Mouse (Mus musculus) heart, adult 2 months (tissue): ENCODE data around the gene Fcgr2b. TPM values are rescaled to one million over a fixed set of nuclear protein-coding genes. Genes with fewer than 3 reads are reported as not detected.

Experiments
- DNase-seq, 2 experiments: peaks; one replicate each; pipeline ENCODE4 v3.0.0; 2021
- H3K27ac ChIP-seq: fragments of 200-600 bp; 2 replicates; pipeline ENCODE4 v1.8.1; 2022
- H3K27me3 ChIP-seq: fragments of 200-500 bp; 2 replicates; pipeline ENCODE4 v1.6.1; 2012; ENCODE audit warnings: mild to moderate bottlenecking, low read length, inconsistent platforms, mixed read lengths; ENCODE audit not compliant: control insufficient read depth, insufficient read depth
- H3K36me3 ChIP-seq: fragments of 200-500 bp; 2 replicates; pipeline ENCODE4 v1.6.1; 2012; ENCODE audit warnings: low read length, inconsistent platforms; ENCODE audit not compliant: control insufficient read depth, insufficient read depth
- H3K4me1 ChIP-seq: fragments of 200-500 bp; 2 replicates; pipeline ENCODE4 v1.6.1; 2011; ENCODE audit warnings: low read length; ENCODE audit not compliant: control insufficient read depth, insufficient read depth
- H3K4me3 ChIP-seq: fragments of 200-600 bp; 2 replicates; pipeline ENCODE4 v1.8.1; 2022
- H3K79me2 ChIP-seq: fragments of 200-500 bp; replicated peaks from 2 replicates; pipeline ENCODE4 v1.6.1; 2012; ENCODE audit warnings: mild to moderate bottlenecking, inconsistent platforms, low read length, moderate library complexity, mixed read lengths; ENCODE audit not compliant: control insufficient read depth, insufficient read depth
- H3K9ac ChIP-seq: fragments of 200-500 bp; 2 replicates; pipeline ENCODE4 v1.6.1; 2012; ENCODE audit warnings: low read depth, mild to moderate bottlenecking, control low read depth, inconsistent platforms, low read length, mixed read lengths
- CTCF ChIP-seq: fragments of 200-600 bp; IDR thresholded peaks from 2 replicates; pipeline ENCODE4 v1.8.1; 2022; ENCODE audit warnings: antibody characterized with exemption, mild to moderate bottlenecking, moderate library complexity
- EP300 ChIP-seq: fragments of 200-500 bp; IDR thresholded peaks from 2 replicates; pipeline ENCODE4 v1.6.1; 2011; ENCODE audit warnings: low read depth, low read length, control low read depth; ENCODE audit not compliant: insufficient read depth
- POLR2A ChIP-seq: fragments of 200-500 bp; IDR thresholded peaks from 2 replicates; pipeline ENCODE4 v1.6.1; 2011; ENCODE audit warnings: mild to moderate bottlenecking, low read depth, low read length, control low read depth; ENCODE audit not compliant: insufficient read depth
- WGBS: fragments of 180-500 bp; shearing (Covaris S2); methylation state at CpG from one replicate; pipeline ENCODE4 v1.1.7; 2018; 5-methylcytosine and 5-hydroxymethylcytosine counted together
- intact Hi-C: fragments of 180-260 bp; cut with DNase I; formaldehyde crosslinking; loops from one replicate; pipeline ENCODE4 v1.15.1; 2025
- polyA plus RNA-seq: library from polyadenylated mRNA; depleted of rRNA; stranded (reverse); fragments of >200 nt; gene quantifications from 2 replicates; pipeline ENCODE4 v1.2.3, GENCODE M21; 2012
- total RNA-seq, 2 experiments: library from RNA; stranded (reverse); gene quantifications; 2 replicates each; pipeline ENCODE4 v1.2.3; 2021

The Fcgr2b gene
- total and polyA plus RNA-seq, 3 experiments: 7.4 to 10.9 (median 8.4) TPM

GRCm38 (mm10) chr1:170974736-170975135 lies 1.6 kb downstream of the Fcgr2b start:
- no peaks in the 10 kb centered on the region for H3K79me2 ChIP-seq
- H3K9ac ChIP-seq: no peak overlapping the region
- no peaks in the 10 kb centered on the region for H3K36me3 ChIP-seq
- intact Hi-C loops: no loop called here
- no peak for TF ChIP-seq POLR2A
- no peak for TF ChIP-seq CTCF
- TF ChIP-seq EP300: no peak
- no peaks in the 10 kb centered on the region; the same call in 1 of the 2 replicates for H3K27me3 ChIP-seq
- no peak overlapping the region for H3K27ac ChIP-seq
- H3K4me1 ChIP-seq: no peaks in the 10 kb centered on the region
- H3K4me3 ChIP-seq: no peak overlapping the region
- DNase-seq: no peak
- 85% methylated on average over 2 of the region's 2 CpGs for WGBS

DNA sequence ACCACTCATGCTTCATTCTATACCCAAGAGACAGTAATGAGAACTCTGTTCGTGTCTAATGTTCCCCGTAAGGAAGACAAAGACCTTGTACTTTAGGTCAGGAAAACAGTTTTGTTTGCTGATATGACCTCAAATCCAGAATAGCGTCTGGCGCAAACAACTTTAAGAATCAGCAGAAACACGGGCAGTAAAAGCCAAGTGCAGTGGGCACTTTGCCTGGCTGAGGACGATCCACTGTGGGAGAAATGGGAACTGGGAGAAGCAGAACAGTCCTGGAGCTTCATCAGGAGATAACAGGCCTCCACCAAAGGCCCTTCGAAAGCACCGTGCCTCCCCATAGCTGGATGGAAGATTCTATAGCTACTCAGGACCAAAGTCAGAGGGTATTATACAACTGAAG lies 2.2 kb downstream of the Fcgr2b start:
- Histone ChIP-seq H3K27ac (no peak overlapping the region), H3K36me3 (no peaks in the 10 kb centered on the region)
- WGBS: 70% methylated on average over 8 of the region's 8 CpGs

GRCm38 (mm10) chr1:170972936-170973335 lies 3.4 kb downstream of the Fcgr2b start:
- intact Hi-C loops: no loop called here
- TF ChIP-seq EP300: no peak
- no peak for TF ChIP-seq POLR2A
- no peak for TF ChIP-seq CTCF

More for the DNA sequence above, 2.2 kb downstream of the Fcgr2b start:
- no peaks in the 10 kb centered on the region for H3K4me1 ChIP-seq
- H3K9ac ChIP-seq: no peak overlapping the region
- no peaks in the 10 kb centered on the region for H3K79me2 ChIP-seq
- no peaks in the 10 kb centered on the region; the same call in 1 of the 2 replicates for H3K27me3 ChIP-seq
- intact Hi-C loops: no loop called here
- TF ChIP-seq EP300 (no peak), POLR2A (no peak), CTCF (no peak)
- no peak for DNase-seq
- H3K4me3 ChIP-seq: no peak overlapping the region

GRCm38 (mm10) chr1:170972494-170972893 lies 3.9 kb downstream of the Fcgr2b start:
- no peak overlapping the region for H3K27ac ChIP-seq
- DNase-seq: no peak
- no peaks in the 10 kb centered on the region for H3K4me1 ChIP-seq
- WGBS: 70% methylated on average over 6 of the region's 6 CpGs
- H3K9ac ChIP-seq: no peak overlapping the region
- no peaks in the 10 kb centered on the region for H3K27me3 ChIP-seq
- H3K79me2 ChIP-seq: no peaks in the 10 kb centered on the region
- H3K36me3 ChIP-seq: no peaks in the 10 kb centered on the region
- TF ChIP-seq POLR2A (no peak), CTCF (no peak), EP300 (no peak)
- no peak overlapping the region for H3K4me3 ChIP-seq
- intact Hi-C loops: no loop called here

More at GRCm38 (mm10) chr1:170972936-170973335, 3.4 kb downstream of the Fcgr2b start:
- H3K4me1 ChIP-seq: no peaks in the 10 kb centered on the region
- H3K4me3 ChIP-seq: no peak overlapping the region
- DNase-seq: no peak
- 47% methylated on average over 4 of the region's 4 CpGs for WGBS
- H3K36me3 ChIP-seq: no peaks in the 10 kb centered on the region
- no peaks in the 10 kb centered on the region for H3K27me3 ChIP-seq
- H3K9ac ChIP-seq: no peak overlapping the region
- H3K79me2 ChIP-seq: no peaks in the 10 kb centered on the region
- no peak overlapping the region for H3K27ac ChIP-seq

- Histone ChIP-seq H3K4me1 (no peaks in the 10 kb centered on the region), H3K4me3 (no peak overlapping the region), H3K27me3 (no peaks in the 10 kb centered on the region), H3K27ac (no peak overlapping the region), H3K9ac (no peak overlapping the region), H3K36me3 (no peaks in the 10 kb centered on the region), H3K79me2 (no peaks in the 10 kb centered on the region)
- TF ChIP-seq EP300: no peak
- TF ChIP-seq CTCF: no peak
- TF ChIP-seq POLR2A: no peak
- intact Hi-C loops: no loop called here
- no peak for DNase-seq
- WGBS: 82% methylated on average over 1 of the region's 1 CpGs
These were observed 7.8 kb downstream of the Fcgr2b start for GRCm38 (mm10) chr1:170968576-170968975.

DNA sequence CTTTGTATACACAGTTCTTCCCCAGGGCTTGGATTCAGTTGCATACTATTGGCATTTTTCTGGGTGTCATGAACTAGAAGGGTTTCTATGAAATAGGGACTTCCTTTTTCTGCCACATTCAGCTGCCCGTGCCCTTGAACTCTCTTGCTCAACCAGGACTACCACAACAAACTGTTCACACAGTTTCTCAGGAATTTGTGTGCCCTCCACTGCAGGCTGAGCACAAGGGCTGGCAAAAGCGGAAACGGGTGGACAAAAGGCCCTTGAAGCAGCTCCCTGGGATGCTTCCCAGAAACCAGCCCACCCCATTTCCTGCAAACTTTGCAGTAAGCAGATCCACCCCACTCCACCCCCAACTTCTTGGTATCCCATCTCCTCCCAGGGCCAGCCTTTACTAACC lies 8.8 kb downstream of the Fcgr2b start:
- TF ChIP-seq EP300 (no peak), CTCF (no peak), POLR2A (no peak)
- Histone ChIP-seq H3K4me1 (no peaks in the 10 kb centered on the region), H3K9ac (no peak overlapping the region), H3K27me3 (no peaks in the 10 kb centered on the region), H3K27ac (no peak overlapping the region), H3K4me3 (no peak overlapping the region), H3K36me3 (no peaks in the 10 kb centered on the region), H3K79me2 (no peaks in the 10 kb centered on the region)
- peak; percentile 21 to 48 for DNase-seq
- intact Hi-C loops: no loop called here
- WGBS: 57% methylated on average over 3 of the region's 3 CpGs
